Mouse (Mus musculus) mouse trophoblast stem cell (cell line): Measurements from ENCODE around the gene Scfd2.

Source experiments
- in situ Hi-C, 2 experiments: fragments of 300-500 bp; cut with MseI, MboI; formaldehyde crosslinking; loops; 2 replicates in 1 of 2; 3 replicates in 1 of 2; pipeline ENCODE4 v1.15.1; 2025

The Scfd2 gene

DNA sequence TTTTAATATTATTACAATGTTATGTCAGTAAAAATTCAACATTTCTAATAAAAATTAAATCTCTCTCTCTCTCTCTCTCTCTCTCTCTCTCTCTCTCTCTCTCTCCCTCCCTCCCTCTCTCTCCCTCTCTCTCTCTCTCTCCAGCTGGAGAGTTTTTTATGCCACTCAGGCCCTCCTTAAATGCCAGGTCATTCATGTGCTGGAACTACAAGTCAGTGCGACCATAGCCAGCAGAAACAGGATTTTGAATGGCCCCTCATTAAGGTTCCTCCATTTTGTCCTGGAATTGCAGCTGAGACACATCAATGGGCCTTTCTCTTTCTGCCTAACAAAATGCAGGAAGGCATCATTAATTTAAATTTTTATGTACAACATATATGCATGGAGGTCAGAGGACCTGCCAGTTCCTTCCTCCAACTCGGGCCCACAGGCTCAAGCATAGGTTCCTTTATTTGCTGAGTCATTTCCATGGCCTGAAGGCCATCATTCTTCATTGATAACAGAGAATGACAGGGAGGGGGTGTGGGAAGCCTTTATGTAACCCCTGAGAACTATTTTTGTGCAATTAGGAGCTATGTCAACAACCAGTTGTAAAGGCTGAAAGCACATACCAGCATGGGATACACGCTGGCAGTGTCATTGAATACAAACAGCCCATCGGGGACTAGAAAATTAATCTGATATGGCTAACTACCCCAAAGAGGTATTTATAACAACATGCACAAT, 165.4 kb downstream of the Scfd2 start:
- in situ Hi-C loops: no loop called here

DNA sequence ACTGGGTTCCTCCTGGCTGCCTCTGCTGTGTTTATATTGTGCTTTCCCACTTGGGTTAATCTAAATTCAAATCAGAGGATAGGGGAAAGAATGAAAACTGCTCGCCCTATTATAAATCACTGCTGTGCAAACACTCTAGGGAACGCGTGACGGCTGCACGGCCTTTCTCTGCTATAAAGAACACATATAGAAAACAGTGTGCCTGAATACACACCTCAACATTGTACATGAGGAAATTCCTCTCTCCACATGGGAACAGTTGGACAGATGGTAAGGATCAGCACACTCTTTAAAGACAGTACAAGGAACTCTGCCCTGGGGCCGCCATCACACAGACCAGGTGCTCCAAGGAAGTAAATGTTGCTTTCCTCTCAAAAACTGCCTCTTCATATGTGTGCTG, 166.2 kb downstream of the Scfd2 start:
- in situ Hi-C loops: no loop called here

DNA sequence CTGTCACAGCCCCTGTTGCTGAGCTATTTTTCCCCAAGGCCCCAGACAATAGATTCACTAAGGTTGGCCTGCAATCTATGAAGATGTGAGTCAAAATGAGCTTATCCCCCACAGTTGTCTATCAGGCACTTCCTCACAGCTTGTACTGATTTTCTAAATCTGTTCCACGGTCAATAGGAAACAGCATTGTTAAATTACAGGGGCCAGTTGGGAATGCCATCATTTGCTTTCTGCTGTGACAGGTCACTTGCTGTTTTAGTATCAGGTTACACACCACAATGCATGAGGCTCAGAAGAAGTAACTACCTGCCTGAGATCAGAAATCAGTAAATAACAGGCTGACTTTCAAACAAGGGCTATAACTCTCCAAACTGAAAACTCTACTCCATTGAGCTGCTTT, 168.3 kb downstream of the Scfd2 start:
- in situ Hi-C loops: no loop called here

DNA sequence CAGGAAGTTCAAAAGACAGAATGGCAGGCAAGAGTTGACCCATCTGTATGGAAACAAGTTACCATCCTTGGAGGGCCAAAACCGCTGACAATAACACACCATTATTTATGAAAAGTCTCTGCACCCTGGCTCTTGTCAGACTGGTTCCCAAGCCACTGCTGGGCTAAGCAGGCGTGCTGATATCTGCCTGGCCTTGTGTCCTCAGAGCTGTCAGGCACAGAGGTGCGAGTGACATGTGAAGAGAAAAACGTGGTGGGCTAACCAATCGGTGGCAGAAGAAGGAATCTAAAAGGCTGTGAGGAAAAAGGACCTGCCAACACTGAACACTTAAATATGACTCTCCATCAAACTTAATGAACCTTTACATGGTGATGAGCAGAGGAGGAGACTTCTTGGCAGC, 170.0 kb downstream of the Scfd2 start:
- in situ Hi-C loops: no loop called here

DNA sequence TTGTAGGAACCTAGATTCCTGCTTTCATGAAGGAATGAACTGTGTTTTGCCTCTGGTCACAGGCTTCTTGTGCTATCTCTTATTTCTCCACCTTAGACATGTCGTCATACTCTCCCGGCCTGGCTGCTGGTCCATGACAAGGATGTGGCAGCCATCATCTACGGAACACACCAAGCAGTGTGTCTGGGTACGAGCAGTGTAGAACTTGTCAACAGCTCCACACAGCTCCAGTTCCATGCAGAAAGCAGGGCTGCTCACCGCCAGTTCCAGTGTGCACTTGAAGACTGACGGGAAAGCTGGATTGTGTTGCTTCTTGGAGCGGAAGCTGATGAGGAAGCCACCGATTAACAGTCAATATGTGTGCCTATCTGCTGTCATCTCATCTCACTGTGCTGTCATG, 173.5 kb downstream of the Scfd2 start:
- in situ Hi-C loops: no loop called here

DNA sequence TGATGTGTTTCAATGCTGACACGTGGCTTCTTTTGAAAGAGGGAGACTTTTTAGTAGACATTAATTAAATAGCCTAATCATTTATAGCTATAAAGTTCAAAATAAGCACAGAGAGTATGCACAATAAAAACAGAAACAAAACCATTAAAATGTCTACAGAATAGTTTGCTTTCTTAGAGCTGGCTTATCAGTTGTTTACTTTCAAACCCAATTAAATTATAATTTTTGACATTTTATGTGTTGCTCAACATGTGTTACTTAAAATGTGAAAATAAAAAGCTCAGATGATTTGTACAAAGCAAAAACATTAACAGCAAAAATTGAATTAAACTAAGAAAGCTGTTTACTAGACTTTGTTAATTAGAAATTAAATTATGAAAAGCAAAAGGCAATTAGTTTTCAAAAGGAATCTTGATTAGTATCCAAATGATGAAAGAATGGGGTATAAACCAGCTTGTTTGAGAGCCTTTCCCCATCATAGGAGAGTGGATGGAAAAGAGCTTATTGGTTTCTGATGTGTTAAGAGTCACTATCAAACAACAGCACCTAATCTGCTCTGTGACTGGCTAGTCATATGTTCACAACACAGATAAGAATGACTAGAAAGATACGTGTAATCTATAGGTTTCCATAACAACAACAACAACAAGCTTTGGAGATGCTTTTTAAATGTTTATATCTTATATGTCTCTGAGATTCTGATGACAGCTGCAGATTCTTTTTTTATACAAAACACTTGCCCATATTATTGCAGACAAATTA, 176.0 kb downstream of the Scfd2 start:
- in situ Hi-C loops: no loop called here

DNA sequence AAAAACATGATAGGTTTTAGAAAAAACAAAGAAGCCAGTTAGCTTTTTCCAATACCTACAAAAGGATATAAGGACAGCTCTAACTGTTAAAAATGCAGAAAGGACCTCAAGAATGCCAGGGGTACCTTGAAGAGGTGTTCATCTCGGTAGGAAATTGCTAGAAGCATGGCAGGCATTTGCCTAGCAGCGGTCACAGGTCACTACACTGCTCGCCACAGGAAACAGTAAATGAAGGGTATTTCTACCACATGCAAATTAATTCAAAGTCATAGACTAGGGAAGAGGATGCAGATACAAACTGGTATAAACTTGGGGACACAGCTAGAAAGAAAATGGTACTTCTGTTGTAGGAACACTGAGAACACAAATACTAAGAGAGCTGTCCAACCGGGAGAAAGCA, 180.7 kb downstream of the Scfd2 start:
- in situ Hi-C loops: no loop called here

DNA sequence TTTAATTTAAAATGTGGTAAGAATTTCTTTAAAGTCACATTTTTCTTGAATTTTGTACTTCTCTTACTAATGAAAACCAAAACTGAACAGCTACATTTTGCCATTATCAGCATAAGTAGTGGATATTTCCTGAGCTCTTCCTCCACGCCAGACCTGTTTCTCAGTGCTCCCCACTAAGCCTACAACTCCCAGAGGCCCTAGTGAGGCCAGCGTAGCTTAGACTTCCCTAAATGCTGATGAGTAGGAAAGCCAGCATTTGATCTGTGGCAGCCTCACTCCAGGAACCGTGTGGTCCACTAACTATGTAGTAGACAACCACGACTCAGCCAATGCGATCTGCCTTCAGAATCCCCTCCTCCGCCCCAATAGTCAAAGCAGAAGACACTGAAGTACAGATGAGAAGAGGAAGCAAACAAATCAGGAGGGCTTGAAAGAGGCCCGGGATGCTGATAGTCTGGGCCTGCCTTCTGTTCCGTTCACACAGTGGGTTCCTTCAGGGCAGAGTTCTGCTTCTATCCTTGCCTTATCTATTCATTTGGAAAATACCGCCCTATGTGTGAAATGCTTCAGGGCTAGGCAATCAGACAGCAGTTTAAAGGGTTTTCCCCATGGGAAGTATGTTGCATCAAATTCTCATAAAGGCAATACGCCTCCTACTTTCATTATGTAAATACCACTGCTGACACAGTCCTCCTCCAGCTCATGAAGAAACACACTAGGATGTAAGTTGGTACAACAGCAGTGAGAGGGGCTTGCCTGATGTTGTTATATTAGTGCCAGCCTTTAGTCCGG, 183.3 kb downstream of the Scfd2 start:
- in situ Hi-C loops: no loop called here

DNA sequence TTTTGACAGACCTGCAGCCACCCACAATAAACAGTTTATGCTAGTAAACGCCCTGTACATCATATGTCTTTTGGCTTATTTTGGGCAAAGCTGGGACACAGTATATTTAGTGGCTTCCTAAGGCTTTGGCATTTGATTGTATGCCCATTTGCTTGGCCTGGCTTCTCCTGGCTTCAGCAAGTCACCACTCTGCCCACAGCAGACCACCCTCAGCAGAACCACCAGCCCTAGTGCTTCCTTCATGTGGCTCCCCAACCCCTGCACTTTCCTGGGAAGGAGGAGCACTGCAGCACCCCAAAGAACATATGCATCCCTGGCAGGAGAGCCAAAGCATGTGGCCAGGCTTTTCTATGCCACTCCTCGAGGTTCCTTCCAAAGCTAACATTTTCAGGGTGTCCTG, 188.5 kb downstream of the Scfd2 start:
- in situ Hi-C loops: no loop called here

DNA sequence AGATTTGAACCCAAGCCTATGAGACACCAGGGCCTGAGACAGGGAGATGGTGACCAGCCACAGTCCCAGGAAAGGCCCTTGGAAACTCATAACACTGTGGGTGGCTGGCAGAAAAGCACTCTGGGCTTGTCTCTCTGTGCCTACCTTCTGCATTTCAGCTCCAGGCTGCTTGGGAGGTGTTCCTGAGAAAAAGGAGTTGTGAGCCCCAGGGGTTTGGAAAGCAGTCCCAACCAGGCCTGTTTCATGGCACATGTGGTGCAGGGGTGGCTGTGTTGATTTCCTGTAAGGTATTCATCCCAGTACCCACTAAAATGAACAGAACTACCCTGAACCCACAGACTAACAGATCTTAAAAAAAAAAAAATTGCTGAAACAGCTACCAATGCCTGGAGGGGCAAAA, 189.0 kb downstream of the Scfd2 start:
- in situ Hi-C loops: no loop called here

DNA sequence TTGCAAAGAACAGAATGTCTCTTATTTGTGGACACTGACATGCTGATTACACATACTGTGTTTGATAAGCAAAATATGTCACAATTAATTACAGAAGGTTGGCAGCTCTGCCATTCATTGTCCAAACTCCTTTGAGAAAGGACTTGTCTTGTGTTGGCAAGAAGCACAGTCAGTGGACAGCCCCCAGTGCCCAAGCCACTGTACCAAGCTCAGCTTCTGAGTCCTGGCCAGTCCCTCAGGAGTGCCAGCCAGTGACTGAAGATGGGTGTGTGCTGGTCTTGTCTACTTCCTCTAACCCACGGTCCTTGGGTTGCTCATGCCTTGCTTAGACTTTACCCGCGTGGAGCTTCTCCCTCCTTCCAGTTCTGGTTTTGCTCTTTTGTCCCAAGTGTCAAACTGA, 194.1 kb downstream of the Scfd2 start:
- in situ Hi-C loops: no loop called here

DNA sequence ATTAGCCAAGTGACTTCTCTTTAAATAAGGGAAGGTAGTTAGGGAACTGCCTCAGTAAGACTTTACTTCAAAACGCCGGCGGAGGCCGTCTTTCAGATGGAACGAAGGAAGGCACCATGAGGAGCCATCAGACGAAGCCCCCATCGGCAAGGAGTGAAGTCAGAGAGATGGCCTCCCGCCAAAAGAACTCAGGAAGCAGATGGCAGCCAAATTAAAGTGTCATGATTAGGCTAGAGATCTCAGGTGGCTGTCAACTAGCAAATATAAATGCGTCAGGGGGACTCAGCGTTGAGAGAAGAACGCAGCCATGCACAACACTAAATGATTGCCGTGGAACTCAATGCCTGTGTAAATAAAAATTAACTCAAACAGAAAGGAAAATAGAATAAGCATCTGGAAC, 194.8 kb downstream of the Scfd2 start:
- in situ Hi-C loops: no loop called here

DNA sequence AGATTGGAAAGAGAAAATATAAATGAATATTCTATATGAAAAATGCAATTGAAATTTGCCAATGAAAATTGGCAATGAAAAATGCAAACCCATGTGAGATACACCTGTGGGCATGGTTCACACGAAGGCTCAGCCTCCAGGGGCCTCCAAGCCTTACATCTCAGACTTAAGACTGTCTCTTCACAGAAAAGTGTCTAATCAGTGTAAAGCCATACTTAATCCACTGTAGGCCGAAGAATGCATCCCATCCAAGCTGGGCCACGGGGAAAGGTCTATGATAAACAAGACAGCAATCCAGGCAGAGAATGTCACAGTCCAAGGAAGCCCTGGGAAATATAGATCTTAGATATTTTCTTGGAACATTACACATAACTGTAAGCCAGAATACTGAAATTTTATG, 198.3 kb downstream of the Scfd2 start:
- in situ Hi-C loops: no loop called here

DNA sequence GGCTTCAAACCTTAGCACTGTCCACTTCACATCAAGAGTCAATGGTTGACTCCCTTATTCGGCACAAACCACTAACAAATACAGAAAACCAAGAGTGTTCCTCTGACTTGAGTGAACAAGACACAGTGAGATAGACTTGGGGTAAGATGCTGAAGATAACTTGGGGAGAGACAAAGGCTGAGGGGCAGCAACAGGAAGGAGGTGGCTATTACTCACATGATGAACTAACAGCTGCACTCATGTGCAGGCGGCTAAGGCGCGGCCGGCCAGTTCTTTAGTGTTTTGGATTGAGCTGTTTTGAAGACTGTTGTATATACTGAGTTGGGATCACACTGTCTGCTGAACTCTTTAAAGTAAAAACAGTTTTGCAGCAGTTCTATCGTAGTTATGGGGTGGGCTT, 205.3 kb downstream of the Scfd2 start:
- in situ Hi-C loops: no loop called here

DNA sequence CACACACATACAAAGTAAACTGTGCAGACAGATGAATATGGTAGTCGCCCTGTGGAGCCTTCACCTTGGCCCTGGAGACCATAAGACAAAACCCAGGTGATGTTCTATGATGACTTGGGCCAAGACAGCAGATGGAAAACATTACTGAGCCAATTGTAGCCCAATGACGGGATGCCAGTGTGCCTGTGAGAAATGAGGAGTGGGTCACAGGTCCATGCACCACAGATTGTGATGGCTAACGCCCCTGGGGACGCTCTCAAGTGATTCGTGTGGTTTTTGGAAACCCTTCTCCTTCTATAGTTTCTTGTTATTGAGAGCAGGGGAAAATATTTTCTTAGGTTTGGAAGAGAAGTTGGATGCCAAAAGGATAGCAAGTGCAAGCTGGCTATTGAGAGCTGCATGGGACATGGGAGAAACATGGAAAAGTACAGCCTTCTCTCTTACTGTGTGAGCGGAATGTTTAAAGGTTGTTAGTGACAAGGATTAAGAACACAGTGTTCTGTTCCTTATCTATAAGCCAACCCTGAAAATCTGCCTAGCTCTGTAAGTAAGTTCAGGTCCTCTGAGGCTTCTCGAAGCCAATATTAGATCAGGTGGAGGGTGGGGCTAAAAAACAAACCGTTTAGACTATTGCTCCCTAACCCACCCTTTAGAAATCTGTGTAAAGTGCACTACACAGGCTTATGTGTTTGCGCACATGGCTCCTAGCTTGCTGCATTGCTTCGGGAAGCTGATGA, 210.4 kb downstream of the Scfd2 start:
- in situ Hi-C loops: loop anchor here in 1 of 2 experiments (25.0 kb wide), 1 partner anchor 816 kb away; no protein-coding TSS in a partner anchor

DNA sequence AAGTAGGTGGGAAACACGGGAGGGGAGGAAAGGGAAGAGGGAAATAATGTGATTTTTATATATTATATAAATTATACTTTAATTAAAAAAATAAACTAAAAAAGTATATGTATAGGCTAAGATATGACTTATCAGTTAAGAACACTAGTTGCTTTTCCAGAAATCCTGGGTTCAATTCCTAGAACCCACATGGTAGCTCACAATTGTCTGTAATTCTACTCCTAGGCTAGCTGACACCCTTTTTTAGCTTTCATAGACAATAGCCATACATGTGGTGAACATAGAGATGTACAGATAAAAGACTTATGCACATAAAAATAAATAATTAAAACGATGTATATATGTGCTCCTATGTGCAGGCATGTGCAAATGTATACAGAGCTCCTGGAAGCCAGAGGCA, 212.0 kb downstream of the Scfd2 start:
- in situ Hi-C loops: loop anchor here in 1 of 2 experiments (25.0 kb wide), 1 partner anchor 818 kb away; no protein-coding TSS in a partner anchor

DNA sequence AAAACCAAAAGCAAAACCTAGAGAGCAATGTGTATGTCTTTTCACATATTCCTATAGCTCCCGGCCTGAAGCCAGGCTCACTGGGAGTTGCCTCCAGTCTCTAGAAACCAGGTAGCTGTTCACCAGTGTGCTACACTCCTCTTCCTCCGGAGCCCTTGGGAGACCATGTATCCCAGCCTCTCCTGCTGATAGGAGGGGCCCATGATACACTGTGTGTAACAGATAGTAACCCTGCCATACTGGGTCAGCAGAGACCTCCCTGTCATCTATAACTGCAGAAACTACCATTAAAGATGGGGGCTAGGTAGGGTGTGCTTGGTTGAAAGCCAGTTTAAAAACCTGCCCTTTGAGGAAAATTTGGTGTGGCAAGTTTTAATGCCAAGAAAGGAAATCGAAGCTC, 214.4 kb downstream of the Scfd2 start:
- in situ Hi-C loops: loop anchor here in 1 of 2 experiments (25.0 kb wide), 1 partner anchor 820 kb away; no protein-coding TSS in a partner anchor

DNA sequence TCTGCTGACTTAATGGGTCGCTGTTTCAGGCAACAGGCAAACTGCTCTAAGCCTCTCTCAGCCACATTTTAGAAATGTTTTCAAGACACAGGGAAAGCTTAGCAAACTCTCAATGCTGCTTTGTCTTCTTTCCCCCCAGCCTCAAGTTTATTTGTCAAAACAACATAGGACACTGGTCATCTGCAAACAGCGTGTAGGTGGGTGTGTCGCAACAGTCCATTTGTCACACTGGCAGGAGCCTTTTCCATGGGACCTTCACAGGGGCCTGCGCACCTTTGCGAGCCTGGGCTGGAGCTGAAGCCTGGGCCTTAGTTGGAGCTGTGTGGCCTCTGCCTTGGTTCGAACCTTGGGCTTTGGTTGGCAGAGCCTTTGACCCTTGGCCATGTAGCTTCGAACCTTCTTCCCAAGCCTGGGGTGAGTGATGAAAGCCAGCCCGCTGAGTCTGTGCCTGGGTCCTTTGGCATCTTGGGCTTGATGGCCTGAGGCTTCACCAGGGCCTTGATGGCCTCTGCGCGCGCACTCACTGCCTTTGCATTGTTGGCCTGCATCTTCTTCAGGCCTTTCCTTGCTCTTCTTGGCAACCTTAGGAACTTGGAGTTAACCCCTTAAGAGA, 215.1 kb downstream of the Scfd2 start:
- in situ Hi-C loops: loop anchor here in 1 of 2 experiments (25.0 kb wide), 1 partner anchor 821 kb away; no protein-coding TSS in a partner anchor

DNA sequence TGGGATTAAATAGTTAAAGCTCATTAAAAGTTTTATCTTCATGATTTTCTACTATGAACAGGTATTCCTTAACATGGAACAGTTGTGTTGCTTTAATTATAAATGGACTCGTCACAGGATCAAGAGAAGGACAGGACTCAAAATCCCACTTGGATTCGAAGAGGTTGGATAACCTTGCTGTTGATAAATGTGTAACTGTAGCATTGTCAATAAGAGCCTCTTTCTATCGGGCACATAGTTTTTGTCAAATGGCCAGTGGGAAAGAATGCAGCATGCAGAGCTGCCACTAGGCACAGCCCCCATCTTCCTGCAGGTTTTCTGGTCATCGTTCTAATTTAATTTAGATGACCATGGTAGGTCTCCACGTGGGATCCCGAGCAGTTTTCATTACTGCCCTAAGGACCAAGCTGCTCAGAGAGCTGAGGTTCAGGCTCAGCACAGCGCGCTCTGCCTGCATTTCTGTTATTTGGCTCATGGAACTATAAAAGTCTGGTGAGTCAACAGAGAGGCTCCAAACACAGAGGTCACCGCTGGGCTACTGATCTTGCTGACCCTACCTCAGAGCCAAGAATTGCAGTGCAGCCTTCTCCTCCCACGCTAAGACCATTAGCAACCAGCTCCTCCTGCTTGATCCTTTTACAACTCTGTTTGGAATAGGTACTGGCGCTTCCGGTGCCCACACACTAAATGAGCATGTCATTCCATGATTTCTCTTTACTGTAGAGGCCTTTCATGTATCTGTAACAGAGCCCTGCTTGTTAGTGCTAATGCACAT, 215.9 kb downstream of the Scfd2 start:
- in situ Hi-C loops: loop anchor here in 1 of 2 experiments (25.0 kb wide), 1 partner anchor 822 kb away; no protein-coding TSS in a partner anchor

DNA sequence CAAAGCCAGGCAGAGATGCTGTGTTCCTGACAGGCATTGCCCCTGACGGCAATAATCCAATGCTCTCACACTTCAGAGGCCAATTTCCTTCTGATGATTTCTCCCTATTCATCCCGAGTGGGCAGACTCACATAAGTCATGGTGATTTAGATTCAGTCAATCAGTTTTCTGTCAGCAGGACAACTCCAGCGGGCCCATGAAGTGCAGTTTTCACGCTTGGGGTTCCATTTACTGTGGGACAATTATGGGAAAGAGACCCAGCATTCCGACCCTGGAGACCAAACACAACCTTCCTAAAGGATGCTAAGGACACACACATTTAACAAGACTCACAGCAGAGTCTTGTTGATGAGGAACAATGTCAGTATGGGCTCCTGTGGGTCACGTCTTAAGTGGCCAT, 217.1 kb downstream of the Scfd2 start:
- in situ Hi-C loops: loop anchor here in 1 of 2 experiments (25.0 kb wide), 1 partner anchor 823 kb away; no protein-coding TSS in a partner anchor
